Mouse (Mus musculus): ENCODE measurements at regions not wholly inside any gene's neighbourhood (a gene's known extent, or its start where the extent isn't known, plus 50 kb on each side); places are given as distances from the start of the nearest gene placed in this dataset.
A peak's percentile ranks its signal among the peaks of the same experiment; 100 is the strongest.
"Not testable (repeated sequence)": the region's sequence is repeated elsewhere in the genome, so short reads cannot be mapped to it uniquely, and the experiment has no call there.

DNA sequence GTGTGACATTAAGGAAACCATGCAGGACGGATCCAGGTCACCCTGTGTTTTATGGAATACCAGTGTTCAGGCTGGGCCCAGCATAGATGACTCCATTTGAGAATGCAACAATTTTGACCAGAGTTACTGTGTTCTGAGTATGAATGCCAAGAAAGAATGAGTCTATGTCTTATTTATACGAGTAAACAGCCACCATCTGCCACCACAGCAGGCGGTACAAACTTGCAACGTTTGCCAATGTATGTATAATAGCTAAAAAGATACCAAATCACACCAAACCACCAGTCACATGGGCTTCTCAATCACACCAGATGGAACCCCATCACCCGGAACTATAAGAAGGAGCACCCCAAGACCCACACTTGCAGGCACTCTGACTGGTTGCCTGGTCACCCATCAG is 192.1 kb downstream of the Glrx3 start:
- DNase-seq (ENCODE audit: low spot score in 2 of 2): no peak

DNA sequence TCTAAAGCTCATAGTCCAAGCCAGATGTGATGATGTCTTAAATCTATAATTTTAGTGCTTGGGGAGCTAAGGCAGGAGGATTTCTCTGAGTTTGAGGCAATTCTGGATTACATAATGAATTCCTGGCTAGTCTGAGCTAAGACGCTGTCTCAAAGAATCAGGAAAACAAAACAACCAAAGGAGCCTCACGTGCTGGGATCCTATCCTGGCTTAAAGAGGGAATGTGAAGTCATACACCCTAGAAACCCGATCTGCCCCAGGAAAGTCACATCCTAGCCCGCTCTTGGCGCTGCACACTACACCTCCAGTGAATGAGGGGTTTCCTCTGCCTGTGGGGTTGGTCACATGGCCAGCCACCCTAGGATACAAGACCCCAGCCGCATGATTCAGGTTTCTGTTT is 211.2 kb downstream of the Glrx3 start:
- DNase-seq (ENCODE audit: low spot score in 2 of 2): no peak

DNA sequence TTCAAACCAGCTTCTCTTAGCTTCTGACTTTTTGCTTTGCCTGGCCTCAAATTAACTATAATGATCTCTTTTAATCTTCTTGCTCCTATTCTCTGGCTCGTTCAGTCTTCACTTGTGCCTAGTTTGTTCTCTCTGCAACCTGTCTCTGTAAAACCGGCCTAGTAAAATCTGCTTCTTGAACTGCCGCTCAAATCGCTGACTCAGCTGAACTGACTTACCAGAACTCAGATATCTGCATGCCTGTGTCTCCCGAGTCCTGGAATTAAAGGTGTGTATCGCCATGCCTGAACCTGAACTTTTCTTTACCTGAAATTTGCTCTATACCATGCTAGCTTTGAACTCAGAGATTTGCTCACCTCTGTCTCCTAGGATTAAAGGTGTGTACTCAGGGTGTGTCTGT is 212.2 kb downstream of the Glrx3 start:
- no peak for DNase-seq (ENCODE audit: low spot score in 2 of 2)

DNA sequence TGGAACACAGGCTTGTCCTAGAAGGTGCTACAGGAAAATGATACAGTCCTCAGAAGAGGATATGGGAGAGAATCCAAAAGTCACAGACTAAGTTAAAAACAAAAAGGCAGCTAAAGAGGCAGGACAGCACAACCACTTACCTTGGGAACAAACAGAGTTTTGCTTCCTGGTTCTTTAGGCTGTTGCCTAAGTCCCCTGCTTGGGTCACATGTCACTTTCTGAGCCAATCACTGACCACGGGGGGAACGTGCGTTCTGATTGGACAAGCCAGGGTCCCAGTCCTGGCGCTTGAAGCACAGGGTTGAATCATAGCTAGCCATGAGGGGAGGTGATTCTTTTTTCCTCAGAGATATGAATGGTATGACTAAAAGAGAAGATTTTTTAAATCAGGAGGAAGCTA is 216.4 kb downstream of the Glrx3 start:
- no peak for DNase-seq (ENCODE audit: low spot score in 2 of 2)

DNA sequence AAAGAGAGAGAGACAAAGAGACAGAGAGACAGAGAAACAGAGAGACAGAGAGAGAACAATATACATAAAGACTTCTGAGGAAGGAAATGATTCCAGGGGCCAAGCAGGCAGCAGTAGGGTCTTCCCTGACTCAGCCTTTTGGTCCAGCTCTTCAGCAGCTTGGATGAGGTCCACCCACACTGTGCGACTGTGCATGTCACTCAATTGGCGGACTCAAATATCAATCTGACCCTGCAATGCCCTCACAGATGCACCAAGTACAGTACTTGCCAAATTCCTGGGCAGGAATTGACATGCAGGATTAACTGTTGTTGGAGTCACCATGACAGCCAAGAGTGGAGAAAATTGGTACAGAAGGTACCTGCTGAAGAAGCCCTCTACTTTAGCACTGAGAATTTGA is 229.8 kb downstream of the Glrx3 start:
- DNase-seq (ENCODE audit: low spot score in 2 of 2): no peak

DNA sequence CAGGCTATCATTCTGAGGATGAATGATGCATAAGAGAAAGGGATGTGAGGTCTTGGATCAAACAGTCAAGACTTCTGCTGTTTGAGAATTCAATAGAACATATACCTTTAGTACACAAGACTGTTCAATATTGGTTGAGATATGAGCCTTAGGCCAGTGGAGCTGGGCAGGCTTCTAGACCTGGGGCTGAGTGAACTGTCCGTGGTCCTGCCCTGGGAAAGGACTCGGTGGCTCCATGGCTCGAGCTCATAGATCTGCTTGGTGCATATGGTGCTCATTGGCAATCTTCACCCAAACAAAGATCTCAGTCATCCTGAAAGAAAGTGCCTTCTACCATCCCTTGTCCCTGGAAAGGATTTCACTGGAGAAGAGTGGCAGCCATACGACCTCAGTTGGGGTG is 233.7 kb downstream of the Glrx3 start:
- DNase-seq (ENCODE audit: low spot score in 2 of 2): no peak

DNA sequence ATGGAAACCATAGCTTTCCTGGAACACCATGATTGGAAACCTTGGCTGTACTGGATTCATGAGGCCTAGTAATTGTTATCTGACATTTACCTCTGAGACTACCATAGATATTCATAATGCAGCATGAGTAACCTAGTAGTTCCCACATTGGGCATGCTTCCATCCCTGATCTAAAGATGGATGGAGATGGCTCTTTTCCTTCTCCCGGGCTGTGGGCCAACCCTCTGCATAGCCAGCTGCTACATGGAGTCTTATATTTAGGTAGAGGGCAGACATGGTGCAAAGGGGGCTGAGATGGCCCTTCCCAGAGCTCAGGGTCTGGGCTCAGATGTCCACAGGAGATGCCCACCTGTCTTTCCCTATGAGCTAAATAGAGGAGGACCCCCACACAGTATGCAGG is 237.2 kb downstream of the Glrx3 start:
- no peak for DNase-seq (ENCODE audit: low spot score in 2 of 2)

DNA sequence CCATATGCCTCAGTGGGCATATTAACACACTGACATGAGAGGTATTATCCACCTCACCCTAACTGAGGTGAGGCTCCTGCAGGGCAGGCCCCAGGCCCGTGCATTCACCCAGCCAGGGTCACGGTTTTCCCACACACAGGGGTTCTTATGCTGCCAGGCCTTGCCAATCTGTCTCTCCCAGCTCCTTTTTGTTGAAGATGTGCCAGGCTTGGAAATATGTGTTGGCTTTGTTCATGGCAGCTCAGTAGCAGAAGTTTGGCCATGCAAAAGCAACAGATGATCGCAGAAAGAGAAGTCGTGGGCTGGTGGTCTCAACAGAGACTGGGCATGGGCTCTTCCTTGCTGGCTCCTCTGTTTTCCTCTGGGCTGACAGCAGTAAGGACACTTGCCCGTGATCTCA is 238.0 kb downstream of the Glrx3 start:
- DNase-seq (ENCODE audit: low spot score in 2 of 2): no peak

DNA sequence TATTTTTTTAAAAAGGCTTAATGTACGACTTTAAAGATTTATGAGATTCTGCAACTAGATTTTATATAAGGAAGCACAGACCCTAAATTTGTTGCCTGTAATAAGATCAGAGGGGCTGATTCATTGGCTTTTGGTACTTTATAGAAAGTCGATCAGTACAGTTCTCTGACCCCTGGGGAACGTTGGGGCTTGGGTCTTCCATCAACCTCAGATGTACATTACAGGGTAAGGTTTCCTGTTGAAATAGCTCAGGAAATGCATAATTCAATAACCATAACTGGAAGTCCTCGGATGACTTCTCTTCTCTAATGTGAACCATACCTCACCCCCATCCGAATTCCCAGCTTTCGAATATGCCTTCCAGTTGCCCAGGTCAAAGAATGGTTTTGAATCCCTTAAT is 247.4 kb downstream of the Glrx3 start:
- DNase-seq (ENCODE audit: low spot score in 2 of 2): no peak

DNA sequence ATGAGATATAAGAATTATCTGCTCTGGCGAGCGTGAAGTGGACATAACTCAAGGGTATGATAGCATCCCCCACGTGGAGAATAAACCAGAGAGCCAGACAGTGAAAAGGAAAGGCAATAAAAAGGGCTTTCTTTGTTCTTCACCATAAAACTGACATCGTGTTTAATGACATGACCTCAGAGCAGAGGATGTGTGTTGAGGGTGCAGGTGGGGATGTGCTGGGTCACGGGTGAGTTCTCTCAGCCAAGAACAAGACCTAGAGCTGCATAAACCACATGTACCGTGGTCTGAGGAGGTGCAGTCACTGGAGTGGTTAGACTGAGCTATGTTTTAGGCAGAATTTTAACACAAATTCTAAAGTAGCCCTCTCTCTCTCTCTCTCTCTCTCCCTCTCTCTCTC is 247.9 kb downstream of the Glrx3 start:
- DNase-seq (ENCODE audit: low spot score in 2 of 2): no peak

DNA sequence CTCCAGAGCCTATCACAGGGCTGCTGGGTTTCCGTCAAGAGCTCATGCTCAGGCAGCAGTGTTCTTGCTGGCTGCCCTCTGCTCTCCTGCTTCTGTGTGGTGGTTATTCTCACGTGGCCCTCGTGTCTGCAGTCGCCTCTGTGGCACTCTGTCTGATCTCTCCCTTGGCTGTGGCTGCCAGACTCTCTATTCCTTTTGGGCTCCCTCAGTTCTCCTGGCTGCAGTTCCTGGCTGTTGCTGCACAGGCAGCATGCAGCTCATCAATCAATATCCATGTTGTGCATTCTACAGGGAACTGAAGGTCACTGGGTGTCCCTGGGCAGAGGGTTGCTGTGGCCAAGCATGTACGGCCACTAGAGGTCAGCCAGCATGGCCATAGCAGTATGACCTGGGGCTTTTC is 259.4 kb downstream of the Glrx3 start:
- peak; percentile 6 to 21 for DNase-seq (ENCODE audit: low spot score in 2 of 2)

DNA sequence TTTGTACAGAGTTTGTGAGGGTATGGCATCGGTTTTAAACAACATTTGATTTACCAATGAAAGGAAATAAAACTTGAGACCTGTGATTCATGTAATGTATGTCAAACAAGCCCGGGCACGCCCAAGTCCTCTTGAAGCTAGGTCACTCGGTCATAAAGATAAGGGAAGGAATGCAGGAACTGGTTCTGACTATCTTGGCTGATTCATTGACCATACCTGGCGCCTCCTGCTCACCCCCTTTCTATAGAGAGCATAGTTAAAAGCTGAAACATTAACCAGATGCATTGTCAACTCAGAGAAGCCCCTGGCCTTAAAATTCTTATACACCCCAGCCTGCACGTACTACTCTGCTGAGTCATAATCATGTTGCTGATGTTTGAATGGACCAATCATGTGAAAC is 261.1 kb downstream of the Glrx3 start:
- DNase-seq (ENCODE audit: low spot score in 2 of 2): not testable (repeated sequence)

DNA sequence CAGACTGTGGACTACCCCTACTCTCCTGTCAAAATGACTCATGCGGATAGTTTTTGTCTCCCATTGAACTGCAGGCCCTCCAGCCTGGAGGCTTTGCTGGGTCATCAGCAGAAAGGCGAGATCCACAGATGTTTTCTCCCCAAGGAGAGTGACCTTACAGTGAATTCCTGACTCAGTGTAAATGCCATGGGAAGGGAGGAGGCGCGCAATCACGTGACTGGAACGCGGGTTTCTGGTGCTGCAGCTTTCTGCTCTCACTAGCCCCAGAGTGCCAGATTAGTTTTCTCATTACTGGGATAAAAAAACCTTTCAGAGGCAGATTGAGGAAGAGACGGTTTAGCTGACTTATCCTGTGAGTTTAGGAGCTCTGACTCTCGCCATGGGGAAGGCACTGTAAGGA is 275.4 kb downstream of the Glrx3 start:
- no peak for DNase-seq (ENCODE audit: low spot score in 2 of 2)

DNA sequence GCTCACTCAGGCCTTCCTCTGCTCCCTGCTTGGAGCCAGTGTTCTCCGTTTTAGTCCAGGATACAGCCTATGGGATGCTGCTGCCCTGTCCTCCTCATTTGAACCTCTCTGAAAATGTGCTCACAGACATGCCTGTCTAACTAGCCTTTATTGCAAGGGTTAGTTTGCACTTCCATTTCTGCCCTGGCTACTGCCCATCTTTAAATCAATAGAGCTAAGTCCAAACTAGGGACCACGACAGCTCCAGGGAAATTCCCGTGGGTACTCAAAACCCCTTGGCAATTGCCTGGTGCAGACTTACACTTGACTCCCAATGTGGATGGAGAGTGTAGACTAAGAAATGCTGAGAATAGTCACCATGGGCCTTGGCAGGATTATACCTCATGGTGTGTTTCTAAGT is 276.4 kb downstream of the Glrx3 start:
- DNase-seq (ENCODE audit: low spot score in 2 of 2): no peak

DNA sequence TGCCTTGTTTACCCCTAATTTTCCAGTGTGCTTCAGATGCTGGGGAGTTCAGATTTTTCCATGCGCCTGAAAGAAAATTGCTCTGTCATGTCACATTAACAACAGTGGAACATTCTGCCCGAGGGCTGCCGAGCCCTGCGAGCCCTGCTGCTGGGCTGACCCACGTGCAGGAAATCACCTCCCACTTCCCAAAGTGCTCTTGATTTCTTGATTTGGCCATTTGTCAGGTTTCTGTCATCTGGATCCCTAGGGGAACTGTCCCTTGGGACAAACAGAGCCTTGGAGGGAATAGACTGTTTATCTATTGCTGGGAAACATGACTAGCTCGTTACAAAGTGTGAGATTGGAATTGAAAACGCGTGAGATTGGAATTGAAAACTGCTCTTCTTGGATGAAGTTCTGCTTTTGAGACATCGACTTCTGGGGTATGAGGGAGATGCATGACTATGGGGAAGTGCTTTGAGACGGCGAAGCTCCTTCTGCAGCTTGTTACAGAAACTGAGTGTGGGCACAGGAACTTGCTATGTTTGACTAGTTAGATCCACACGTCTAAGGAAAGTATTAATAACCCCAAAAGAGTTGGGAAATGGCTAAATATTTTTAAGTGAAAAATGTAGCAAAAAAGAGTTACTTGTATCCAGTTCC is 277.0 kb downstream of the Glrx3 start:
- no peak for DNase-seq (ENCODE audit: low spot score in 2 of 2)

DNA sequence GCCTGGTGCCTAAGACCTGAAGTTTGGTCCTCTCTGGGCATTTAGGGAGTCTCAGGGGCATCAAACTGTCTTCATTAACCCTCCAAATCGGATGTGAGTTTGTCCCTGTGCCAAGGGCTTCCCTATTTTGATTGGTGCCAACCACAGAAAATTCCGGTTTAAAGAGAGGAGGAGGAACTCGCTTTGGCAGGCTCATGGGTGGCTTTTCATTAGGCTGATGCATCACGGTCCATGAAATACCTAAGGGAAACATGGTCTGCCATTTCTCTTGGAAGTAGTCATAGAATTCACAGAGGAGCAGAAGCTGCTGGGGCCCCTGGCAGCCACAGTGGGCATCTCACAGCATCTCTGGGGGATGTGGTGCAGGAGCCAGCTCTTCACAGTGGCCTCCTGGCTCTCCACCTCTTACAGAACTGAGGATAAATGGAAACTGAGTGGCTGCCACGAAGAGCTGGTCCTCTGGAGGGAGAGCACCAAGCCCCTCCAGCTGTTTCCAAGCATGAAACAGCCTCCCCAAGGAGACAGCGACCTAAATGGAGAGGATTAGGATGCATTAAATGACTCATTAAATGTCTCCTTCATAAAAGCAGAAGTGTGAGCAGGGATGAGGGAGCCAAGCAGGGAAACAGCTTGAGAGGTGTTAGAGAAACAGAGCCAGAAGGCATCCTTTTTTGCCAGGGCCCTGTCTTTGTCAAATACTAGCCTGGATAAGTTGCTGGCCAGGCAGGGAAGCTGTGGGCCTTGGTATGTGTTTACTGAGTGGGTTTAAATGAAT is 277.9 kb downstream of the Glrx3 start:
- no peak for DNase-seq (ENCODE audit: low spot score in 2 of 2)

DNA sequence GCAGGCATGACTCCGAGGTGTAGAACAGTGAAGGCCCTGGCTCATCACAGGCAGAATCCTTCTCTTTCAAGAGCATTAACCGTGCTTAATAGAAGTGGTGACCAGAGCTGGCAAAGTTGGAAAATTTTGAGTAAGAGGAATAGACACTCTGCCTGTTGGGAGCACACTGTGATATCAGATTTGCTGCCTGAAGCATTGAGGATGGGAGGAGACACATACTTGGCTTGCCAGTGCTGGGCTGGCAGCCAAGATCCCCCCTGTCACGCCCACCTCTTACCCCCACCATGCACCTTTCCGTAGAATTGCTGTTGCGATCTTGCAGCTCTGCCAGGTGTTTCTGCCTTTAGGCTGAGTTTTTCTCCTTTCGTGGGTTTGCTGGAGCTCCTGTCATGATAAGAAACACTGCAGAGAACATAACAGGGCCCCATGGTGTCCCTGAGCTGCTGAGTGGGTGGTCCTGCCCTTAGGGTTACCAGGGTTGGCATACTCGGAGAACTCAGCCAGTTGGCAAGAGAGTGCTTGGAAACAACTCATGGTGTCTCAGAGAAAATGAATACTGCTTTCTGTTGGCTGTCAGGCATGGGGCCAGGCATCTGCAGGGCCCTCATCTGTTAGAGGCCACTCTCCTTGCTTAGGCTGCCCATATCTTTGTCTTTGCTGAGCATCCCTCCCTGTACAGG is 286.1 kb downstream of the Glrx3 start:
- no peak for DNase-seq (ENCODE audit: low spot score in 2 of 2)

DNA sequence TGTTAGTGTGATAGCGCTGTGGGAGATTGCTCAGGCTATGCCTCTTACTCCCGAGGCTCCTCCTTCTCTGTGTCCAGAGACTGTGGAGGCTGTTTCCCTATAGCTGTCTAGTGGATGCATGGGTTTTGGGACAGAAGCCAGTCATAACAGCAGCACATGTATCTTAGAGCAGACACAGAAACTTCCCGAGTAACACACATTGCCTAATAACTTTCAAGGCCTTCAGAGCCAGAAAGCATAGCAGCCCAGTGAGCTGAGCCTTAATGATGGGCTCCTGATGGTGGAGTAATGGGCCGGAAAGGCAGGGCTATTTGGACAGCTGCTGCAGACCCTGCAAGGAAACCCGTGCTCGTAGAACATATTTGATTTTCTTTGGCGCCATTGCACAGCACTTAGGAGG is 288.6 kb downstream of the Glrx3 start:
- no peak for DNase-seq (ENCODE audit: low spot score in 2 of 2)

DNA sequence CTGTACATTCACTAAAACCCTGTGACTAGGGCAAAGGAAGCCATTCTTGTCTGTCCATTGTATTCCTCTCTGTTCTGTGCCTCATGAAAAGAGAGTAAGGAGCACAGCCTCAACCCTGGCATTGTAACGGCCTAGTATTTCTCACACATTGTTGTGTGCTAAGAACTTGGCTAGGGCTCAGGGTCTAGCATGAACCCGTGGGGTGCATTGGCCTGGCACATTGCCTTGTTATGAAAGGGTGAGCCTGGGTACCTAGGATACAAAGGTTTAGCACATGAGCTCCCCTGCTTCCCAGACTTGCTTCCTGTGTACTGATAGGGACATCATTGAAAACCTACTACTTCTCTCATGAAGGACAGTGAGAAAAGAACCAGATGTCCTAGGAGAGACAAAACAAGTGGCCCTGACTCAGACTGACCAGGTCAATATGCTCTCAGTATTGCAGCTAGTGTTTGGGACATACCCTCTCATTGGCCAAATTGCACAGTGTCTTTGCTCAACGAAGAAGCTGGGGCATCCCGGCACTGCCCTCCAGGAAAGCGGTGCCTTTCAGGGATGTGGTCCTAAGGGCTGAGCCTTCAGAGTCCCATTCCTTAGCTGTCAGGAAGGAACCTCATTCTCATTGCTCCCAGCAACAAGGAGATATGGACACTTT is 298.6 kb downstream of the Glrx3 start:
- no peak for DNase-seq (ENCODE audit: low spot score in 2 of 2)

DNA sequence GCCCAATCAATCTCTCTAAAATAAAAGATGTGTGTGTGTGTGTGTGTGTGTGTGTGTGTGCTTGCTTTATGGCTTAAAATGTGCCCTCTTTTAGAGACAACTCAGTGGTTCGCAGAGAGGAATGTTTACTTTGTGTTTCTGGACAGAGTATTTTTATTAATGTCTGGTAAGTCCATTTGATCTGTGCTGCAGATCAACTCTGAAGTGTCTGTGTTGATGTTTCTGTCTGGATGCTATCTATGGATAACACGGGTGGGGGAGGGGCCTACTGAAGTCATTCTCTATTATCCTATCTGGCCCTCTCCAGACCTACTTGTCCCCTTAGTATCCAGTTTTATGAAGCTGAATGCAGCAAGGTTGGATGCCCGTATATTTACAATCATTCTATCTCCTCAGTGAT is 304.3 kb downstream of the Glrx3 start:
- DNase-seq (ENCODE audit: low spot score in 2 of 2): no peak

DNA sequence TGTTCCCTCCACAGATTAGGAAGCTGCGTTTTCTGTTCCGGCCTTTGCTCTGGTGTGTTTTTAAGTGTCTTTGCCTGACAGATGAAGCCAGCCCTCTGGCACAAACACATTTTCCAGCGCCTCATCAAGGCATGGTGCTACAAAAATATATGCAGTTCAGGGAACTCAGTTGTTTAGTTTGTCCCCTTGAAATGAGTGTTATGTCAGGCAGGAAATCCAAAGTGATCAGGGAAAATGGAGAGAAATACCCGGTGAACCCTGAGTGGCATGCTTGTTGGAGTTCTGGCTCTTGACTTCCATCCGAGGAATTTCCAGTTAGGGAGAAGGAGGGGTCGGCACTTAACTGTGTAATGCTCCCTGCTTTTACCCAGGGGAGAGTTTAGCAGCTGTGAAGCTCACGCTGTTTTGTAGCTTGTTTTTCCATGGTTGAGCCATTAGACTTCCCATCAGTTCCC is 304.9 kb downstream of the Glrx3 start:
- no peak for DNase-seq (ENCODE audit: low spot score in 2 of 2)

DNA sequence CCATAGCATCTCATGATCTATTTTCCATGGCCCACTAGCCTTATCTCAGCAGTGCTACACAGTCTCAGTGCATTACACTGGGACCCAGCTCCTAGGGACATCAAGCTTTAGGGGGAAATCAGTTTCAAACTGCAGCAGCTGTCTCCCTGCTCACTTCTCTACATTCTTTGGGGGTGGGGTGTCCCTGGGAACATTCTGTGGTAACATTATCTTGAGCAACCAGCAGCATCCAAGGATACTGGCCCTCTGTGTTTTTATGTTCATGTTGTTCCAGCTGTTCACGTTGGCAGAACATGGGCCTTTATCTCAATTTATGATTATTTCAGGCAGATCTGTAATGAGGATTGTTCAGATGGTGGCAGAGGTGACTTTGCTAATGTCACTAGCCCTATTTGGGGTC is 308.2 kb downstream of the Glrx3 start:
- no peak for DNase-seq (ENCODE audit: low spot score in 2 of 2)

All from adrenal gland, adult 18-20 months (tissue).